Mouse (Mus musculus) midbrain, embryonic 15.5 days (tissue): Measurements from ENCODE around the gene Npb. TPM values are rescaled to one million over a fixed set of nuclear protein-coding genes. Genes with fewer than 3 reads are reported as not detected.
"Not testable (repeated sequence)": the region's sequence is repeated elsewhere in the genome, so short reads cannot be mapped to it uniquely, and the experiment has no call there.

Experiments used
- ATAC-seq: fragments of 200-750 bp; cut with Nextera tagmentation; replicated peaks from 2 replicates; pipeline ENCODE4 v1.8.0; 2017; ENCODE audit warnings: moderate TSS enrichment
- H3K27ac ChIP-seq: fragments of 300-500 bp; sonication (generic); 2 replicates; pipeline ENCODE4 v1.5.1; 2015; ENCODE audit warnings: mild to moderate bottlenecking, inconsistent platforms
- H3K27me3 ChIP-seq: fragments of 300-500 bp; sonication (generic); replicated peaks from 2 replicates; pipeline ENCODE4 v1.6.1; 2015; ENCODE audit warnings: inconsistent platforms
- H3K36me3 ChIP-seq: fragments of 300-500 bp; sonication (generic); replicated peaks from 2 replicates; pipeline ENCODE4 v1.6.1; 2015; ENCODE audit warnings: inconsistent platforms
- H3K4me1 ChIP-seq: fragments of 300-500 bp; sonication (generic); 2 replicates; pipeline ENCODE4 v1.6.1; 2015; ENCODE audit warnings: inconsistent platforms
- H3K4me2 ChIP-seq: fragments of 300-500 bp; sonication (generic); 2 replicates; pipeline ENCODE4 v1.6.1; 2015; ENCODE audit warnings: inconsistent platforms, mild to moderate bottlenecking, moderate library complexity
- H3K4me3 ChIP-seq: fragments of 300-500 bp; sonication (generic); 2 replicates; pipeline ENCODE4 v1.5.1; 2015; ENCODE audit warnings: mild to moderate bottlenecking, inconsistent platforms
- H3K9ac ChIP-seq: fragments of 300-500 bp; sonication (generic); 2 replicates; pipeline ENCODE4 v1.6.1; 2015; ENCODE audit warnings: mild to moderate bottlenecking, inconsistent platforms
- H3K9me3 ChIP-seq: fragments of 300-500 bp; sonication (generic); 2 replicates; pipeline ENCODE4 v1.6.1; 2016; ENCODE audit warnings: inconsistent platforms
- WGBS: fragments of 180-500 bp; shearing (Covaris S2); methylation state at CpG from one replicate; pipeline ENCODE4 v1.1.7; 2015; ENCODE audit warnings: mixed read lengths; 5-methylcytosine and 5-hydroxymethylcytosine counted together
- polyA plus RNA-seq: library from polyadenylated mRNA; unstranded; fragments of >200 nt; fragmentation: Nextera tagmentation; extraction: Ambion mirVana; gene quantifications from 2 replicates; pipeline ENCODE4 v1.2.1, GENCODE M21; 2015

Npb gene
- polyA plus RNA-seq = 0.59 and 1.3 TPM in 2 replicates

- H3K27me3 ChIP-seq = peaks cover 14% of the 10 kb centered on the region
- H3K4me1 ChIP-seq = peaks cover 10% of the 10 kb centered on the region
- H3K27ac ChIP-seq = no peak within 1 kb of the TSS
- ATAC-seq = no peak
- H3K9me3 ChIP-seq = no peaks in the 10 kb centered on the region
- H3K9ac ChIP-seq = no peak within 1 kb of the TSS
- WGBS = 5% methylated on average over 45 of the region's 45 CpGs
- H3K36me3 ChIP-seq = peaks cover 28% of the 10 kb centered on the region; the same call in 1 of the 2 replicates
- H3K4me3 ChIP-seq = no peak within 1 kb of the TSS
- H3K4me2 ChIP-seq = peak within 1 kb of the TSS; percentile 36
Observed at GRCm38 (mm10) chr11:120608241-120609034, at the start of gene Npb. Npb (plus strand) TSS chr11:120608477.

GRCm38 (mm10) chr11:120558843-120559242 is 49.4 kb upstream of the Npb start:
- H3K36me3 ChIP-seq = peaks cover 48% of the 10 kb centered on the region
- not testable (repeated sequence) for H3K4me1 ChIP-seq, H3K27me3 ChIP-seq, H3K4me3 ChIP-seq, ATAC-seq, H3K27ac ChIP-seq, H3K4me2 ChIP-seq, H3K9me3 ChIP-seq, H3K9ac ChIP-seq
- whole genome bisulfite sequencing = 91% methylated on average over 6 of the region's 6 CpGs

GRCm38 (mm10) chr11:120560952-120561728 is 47.1 kb upstream of the Npb start:
- Histone ChIP-seq H3K36me3 (peaks cover 62% of the 10 kb centered on the region), H3K27me3 (no peaks in the 10 kb centered on the region), H3K27ac (no peak overlapping the region), H3K4me2 (no peak overlapping the region), H3K9me3 (no peaks in the 10 kb centered on the region), H3K9ac (no peak overlapping the region), H3K4me1 (no peaks in the 10 kb centered on the region), H3K4me3 (no peak overlapping the region)
- ATAC-seq = no peak
- WGBS = 95% methylated on average over 13 of the region's 13 CpGs

DNA sequence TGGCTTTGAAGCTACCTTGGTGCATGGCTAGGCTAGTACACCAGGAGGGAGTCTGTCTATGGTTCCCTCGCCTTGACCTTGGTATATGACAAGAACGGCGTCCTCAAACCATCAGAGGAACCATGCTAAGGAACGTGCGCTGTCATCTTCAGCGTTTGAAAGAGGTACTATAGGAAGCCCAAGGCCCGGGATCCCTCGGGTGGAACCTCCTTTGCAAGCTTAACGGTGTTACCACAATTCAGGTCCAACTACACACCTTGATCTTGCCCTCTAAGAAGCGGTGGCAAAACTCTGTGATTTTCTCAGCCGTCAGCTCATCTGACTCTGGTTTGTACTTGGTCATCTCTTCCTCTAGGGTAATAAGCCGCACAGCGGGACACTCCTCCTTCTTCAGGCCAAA is 45.3 kb upstream of the Npb start:
- ATAC-seq = no peak
- Histone ChIP-seq H3K4me2 (no peak overlapping the region), H3K27me3 (no peaks in the 10 kb centered on the region), H3K27ac (no peak overlapping the region), H3K9ac (no peak overlapping the region), H3K9me3 (no peaks in the 10 kb centered on the region), H3K4me3 (no peak overlapping the region), H3K36me3 (peaks cover 75% of the 10 kb centered on the region), H3K4me1 (no peaks in the 10 kb centered on the region)
- 96% methylated on average over 13 of the region's 13 CpGs for WGBS

DNA sequence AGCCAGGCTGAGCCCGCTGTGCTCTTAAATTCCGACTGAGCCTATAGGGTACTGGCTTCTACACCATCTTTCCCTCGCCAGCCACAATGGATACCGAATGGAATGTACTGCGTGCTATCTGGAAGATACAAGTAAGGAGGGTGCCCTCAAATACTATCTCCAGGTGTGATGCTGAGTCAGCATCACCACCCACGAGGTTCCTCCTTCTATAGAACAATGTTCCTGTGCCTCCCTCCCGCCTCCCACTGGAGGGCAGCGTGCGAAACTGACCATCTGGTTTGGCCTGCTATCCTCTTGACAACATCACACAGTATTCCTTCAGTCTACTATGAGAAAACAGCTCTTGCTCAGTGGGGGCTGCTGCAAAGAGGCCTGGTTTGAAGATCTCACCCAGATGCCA is 43.2 kb upstream of the Npb start:
- 89% methylated on average over 9 of the region's 9 CpGs for WGBS

DNA sequence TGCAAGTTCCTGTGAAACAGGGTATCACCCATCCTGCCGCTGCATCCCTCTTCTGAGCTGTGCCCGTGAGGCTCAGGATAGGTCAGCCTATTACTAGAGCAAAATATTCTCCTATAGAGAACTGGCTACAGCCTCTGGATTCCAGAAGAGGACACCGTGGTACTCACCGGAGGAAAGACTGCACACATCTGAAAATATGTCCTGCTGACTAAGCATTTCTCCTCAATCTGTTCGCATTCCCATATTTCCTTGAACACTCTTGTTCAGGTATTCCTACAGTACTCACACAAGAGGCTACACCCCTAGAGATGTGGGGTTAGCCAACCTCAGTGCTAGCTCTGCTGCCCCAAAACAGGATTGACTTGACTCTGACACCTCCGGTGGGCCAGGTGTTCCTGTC is 40.0 kb upstream of the Npb start:
- Histone ChIP-seq H3K9me3 (no peaks in the 10 kb centered on the region), H3K27me3 (no peaks in the 10 kb centered on the region), H3K4me2 (no peak overlapping the region), H3K27ac (no peak overlapping the region), H3K4me3 (no peak overlapping the region), H3K9ac (0 out of 2 replicates have a peak overlapping the region, but pooled peaks have one; percentile 0), H3K4me1 (peaks cover 14% of the 10 kb centered on the region), H3K36me3 (peaks cover 51% of the 10 kb centered on the region)
- WGBS = 93% methylated on average over 6 of the region's 6 CpGs
- no peak for ATAC-seq

More for the DNA sequence above, 43.2 kb upstream of the Npb start:
- peaks cover 73% of the 10 kb centered on the region for H3K36me3 ChIP-seq
- no peak overlapping the region for H3K4me2 ChIP-seq
- no peaks in the 10 kb centered on the region for H3K9me3 ChIP-seq
- no peaks in the 10 kb centered on the region for H3K27me3 ChIP-seq
- no peak for ATAC-seq
- no peak overlapping the region for H3K9ac ChIP-seq
- H3K27ac ChIP-seq = no peak overlapping the region
- H3K4me1 ChIP-seq = no peaks in the 10 kb centered on the region
- no peak overlapping the region for H3K4me3 ChIP-seq

- Histone ChIP-seq H3K27ac (no peak overlapping the region), H3K9me3 (no peaks in the 10 kb centered on the region), H3K4me2 (peak overlapping the region; percentile 76), H3K36me3 (peaks cover 33% of the 10 kb centered on the region), H3K4me3 (peak overlapping the region; percentile 80; the same call in 1 of the 2 replicates), H3K4me1 (peaks cover 23% of the 10 kb centered on the region), H3K9ac (no peak overlapping the region; the same call in 1 of the 2 replicates), H3K27me3 (no peaks in the 10 kb centered on the region)
- 86% methylated on average over 3 of the region's 3 CpGs for WGBS
- no peak for ATAC-seq
Observed at GRCm38 (mm10) chr11:120571122-120571521, 37.2 kb upstream of the Npb start.

DNA sequence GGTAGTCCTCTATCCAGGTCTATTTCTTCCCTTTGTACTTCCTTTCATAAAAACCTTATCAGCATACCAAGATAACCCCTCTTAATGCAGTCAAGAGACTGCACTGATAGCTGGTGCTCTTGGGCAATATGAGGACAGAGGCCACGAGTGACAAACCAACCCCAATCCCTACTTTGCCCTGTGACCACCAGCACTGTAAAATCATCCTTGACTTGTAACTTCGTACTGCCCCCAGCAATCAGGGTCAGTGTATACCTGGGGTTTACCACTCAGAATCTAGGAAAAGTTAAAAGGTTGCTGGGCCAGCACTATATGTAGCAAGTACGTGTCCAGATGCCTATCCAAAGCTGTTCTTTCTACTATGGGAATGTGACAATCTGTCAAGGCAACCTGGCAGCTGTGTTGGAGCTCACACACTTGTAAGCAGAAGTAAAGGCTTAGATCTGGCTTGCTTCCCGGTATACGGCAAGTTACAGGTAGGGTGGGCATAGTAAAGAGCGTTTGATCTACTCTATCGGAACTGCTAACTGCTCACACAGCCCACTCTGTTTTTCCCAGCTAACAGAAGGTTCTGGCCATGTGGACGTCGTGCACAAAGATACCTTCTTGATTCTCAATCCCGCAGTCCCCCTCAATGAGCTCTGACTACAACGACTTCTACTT is 36.4 kb upstream of the Npb start:
- peak overlapping the region; percentile 76 for H3K4me2 ChIP-seq
- peak overlapping the region; percentile 69 for H3K9ac ChIP-seq
- H3K9me3 ChIP-seq = no peaks in the 10 kb centered on the region
- H3K36me3 ChIP-seq = peaks cover 28% of the 10 kb centered on the region
- H3K4me1 ChIP-seq = peaks cover 23% of the 10 kb centered on the region
- 15% methylated on average over 11 of the region's 11 CpGs for WGBS
- no peaks in the 10 kb centered on the region for H3K27me3 ChIP-seq
- H3K27ac ChIP-seq = peak overlapping the region; percentile 93
- peak overlapping the region; percentile 80 for H3K4me3 ChIP-seq
- no peak for ATAC-seq

DNA sequence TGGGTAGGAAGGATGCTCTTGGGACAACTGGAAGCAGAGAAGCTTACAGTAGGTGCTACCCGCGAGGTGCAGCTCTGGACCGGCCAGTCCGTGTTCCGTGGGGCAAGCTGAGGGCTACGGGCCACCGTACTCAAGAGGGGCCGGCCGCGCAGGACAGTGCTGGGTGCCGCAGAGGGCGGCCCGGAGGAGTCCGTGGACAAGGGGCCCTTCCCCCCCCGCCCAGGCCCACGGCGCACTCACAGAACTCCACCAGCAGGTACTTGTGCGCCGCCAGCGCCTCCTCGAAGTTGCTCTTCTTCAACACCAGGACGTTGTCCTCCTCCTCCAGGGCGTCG is 35.9 kb upstream of the Npb start:
- peak overlapping the region; percentile 76 for H3K4me2 ChIP-seq
- H3K4me1 ChIP-seq = peaks cover 23% of the 10 kb centered on the region
- ATAC-seq = peak; percentile 34; the same call in 1 of the 2 replicates
- peak overlapping the region; percentile 69 for H3K9ac ChIP-seq
- WGBS = under 1% methylated on average over 24 of the region's 24 CpGs
- H3K27ac ChIP-seq = peak overlapping the region; percentile 93
- H3K36me3 ChIP-seq = peaks cover 23% of the 10 kb centered on the region
- peak overlapping the region; percentile 80 for H3K4me3 ChIP-seq
- no peaks in the 10 kb centered on the region for H3K9me3 ChIP-seq
- H3K27me3 ChIP-seq = no peaks in the 10 kb centered on the region

DNA sequence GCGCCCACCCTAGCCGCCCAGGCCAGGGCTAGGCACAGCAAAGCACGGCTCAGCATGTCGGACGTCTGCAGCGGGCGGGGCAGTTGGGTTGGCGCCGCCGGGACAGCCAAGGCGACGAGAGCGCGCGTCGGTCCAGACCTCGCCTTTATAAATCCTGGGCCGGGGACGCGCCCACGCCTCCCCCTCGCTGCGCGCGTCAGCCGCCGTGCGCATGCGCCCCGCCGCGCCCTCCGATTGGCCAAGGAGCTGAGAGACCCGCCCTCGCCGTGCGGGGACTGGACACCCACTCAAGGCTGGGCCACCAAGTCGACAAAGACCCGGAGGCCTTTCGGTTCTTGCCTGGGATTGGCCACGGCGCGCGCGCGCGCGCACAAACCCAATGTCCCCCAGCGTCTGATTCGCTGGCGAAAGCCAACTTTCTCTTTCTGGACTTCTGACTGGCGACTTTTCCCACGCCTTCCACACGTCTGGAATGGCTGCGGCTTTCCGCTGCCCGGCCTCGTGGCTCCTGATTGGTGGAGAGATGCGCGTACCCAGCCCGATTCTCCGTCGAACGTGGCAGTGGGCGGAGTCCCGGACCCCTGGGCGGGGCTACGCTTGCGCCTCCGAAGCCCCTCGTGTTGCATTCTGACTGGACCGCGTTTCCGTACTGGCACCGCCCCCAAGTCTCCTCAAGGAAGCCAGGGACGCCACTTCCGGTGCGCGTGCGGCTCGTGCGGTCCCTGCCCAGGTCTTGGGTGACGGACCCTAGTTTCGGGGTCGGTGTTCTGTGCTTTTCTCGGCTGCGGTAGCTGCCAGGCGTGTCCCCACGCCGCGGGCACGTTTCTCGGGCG is 35.3 kb upstream of the Npb start, which contains the start of gene P4hb:
TSS of gene P4hb (minus strand) at position 502 of the 833 bp plus-strand sequence.
- Histone ChIP-seq H3K9me3 (no peaks in the 10 kb centered on the region), H3K4me1 (peaks cover 23% of the 10 kb centered on the region), H3K27ac (peak within 1 kb of the TSS; percentile 93), H3K4me2 (peak within 1 kb of the TSS; percentile 90), H3K36me3 (peaks cover 22% of the 10 kb centered on the region), H3K27me3 (no peaks in the 10 kb centered on the region), H3K9ac (peak within 1 kb of the TSS; percentile 89), H3K4me3 (peak within 1 kb of the TSS; percentile 80)
- under 1% methylated on average over 94 of the region's 94 CpGs for WGBS
- ATAC-seq = peak; percentile 98

- Histone ChIP-seq H3K27me3 (no peaks in the 10 kb centered on the region), H3K36me3 (peaks cover 25% of the 10 kb centered on the region), H3K4me2 (peak overlapping the region; percentile 90), H3K27ac (peak overlapping the region; percentile 93), H3K9me3 (no peaks in the 10 kb centered on the region), H3K4me3 (peak overlapping the region; percentile 80), H3K9ac (peak overlapping the region; percentile 89), H3K4me1 (peaks cover 23% of the 10 kb centered on the region)
- under 1% methylated on average over 23 of the region's 23 CpGs for WGBS
- ATAC-seq = no peak
Observed at GRCm38 (mm10) chr11:120573585-120574277, 34.5 kb upstream of the Npb start.
